Mouse (Mus musculus): ENCODE measurements around the gene Psme3.
A peak's percentile ranks its signal among the peaks of the same experiment; 100 is the strongest.

The Psme3 gene

DNA sequence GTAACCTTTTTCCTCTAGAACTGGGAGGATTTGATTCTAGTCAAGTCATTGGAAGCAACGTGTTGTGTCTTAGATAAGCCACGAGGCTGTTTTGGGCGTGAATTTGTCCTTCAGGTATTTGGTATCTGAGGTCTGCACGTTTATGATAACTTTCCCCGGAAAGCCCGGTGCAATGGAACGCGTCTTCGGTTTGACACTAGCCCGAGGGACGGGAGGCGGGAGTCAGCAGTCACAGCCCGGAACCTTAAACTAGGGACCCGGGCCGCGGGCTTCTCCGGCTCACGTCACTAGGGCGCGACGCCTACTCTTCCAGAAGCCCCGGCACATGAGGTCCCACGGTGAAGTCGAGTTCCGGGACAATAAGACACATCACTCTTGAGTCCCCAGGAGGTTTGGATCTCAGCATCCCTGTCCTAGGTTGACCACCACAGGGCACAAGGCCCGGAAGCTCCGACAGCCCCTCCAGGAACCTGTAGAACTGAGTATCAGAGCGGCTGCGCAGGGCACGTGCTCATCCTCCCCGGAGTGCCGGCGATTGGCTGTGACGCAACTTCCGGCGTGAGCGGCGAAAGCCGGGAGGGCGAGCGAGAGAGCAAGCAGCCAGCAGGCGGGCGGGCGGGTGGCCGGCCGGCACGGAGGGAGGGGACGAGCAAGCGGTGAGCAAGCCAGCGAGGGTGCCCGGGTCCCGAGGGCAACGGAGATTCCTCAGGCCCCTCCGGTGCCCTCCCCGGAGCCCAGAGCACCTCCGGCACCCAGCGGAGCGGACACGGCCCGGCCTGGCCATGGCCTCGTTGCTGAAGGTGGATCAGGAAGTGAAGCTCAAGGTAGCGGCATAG lies at the start of gene Psme3:
Psme3 (plus strand) TSS at position 549 of the 836 bp plus-strand sequence.
- peak; percentile 96 for DNase-seq (ENCODE audit: low read depth)

GRCm38 (mm10) chr11:101269577-101270116 lies 46.4 kb upstream of the Psme3 start:
- DNase-seq (ENCODE audit: low read depth) = no peak

DNA sequence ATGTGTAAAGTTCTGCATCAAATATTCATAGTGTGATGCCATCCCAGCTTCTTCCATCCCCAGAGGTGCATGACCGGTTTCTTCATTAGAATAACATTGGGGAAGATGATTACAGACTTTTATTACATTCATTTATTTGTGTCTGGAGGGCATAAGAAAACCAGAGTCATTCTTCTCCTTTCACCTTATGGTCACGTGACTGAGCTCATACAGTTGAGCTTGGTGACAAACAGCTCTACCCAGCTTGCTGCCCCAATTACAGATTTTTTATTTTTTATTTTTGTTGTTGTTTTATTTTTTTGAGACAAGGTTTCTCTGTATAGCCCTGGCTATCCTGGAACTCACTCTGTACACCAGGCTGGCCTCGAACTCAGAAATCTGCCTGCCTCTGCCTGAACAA lies 43.6 kb upstream of the Psme3 start:
- no peak for DNase-seq (ENCODE audit: low read depth)

DNA sequence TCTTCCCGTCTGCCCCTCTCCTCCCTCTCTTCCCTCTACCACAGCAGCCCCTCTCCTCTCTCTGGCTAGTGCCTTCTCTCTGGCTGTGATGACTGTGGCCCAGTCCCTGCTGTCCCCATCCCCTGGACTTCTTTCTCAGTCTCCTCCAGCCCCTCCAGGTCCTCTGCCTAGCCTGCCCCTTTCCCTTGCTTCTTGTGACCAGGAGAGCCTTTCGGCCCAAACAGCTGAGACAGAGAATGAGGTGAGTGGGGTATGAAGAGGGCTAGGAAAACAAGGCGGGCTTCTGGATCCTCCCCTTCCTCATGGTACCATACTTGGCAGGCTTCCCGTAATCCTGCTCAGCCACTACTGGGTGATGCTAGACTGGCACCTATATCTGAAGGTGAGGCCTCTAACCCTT lies 40.7 kb upstream of the Psme3 start:
- DNase-seq (ENCODE audit: low read depth) = no peak

- DNase-seq (ENCODE audit: low read depth) = no peak
These were observed 39.5 kb upstream of the Psme3 start for GRCm38 (mm10) chr11:101276319-101277070.

DNA sequence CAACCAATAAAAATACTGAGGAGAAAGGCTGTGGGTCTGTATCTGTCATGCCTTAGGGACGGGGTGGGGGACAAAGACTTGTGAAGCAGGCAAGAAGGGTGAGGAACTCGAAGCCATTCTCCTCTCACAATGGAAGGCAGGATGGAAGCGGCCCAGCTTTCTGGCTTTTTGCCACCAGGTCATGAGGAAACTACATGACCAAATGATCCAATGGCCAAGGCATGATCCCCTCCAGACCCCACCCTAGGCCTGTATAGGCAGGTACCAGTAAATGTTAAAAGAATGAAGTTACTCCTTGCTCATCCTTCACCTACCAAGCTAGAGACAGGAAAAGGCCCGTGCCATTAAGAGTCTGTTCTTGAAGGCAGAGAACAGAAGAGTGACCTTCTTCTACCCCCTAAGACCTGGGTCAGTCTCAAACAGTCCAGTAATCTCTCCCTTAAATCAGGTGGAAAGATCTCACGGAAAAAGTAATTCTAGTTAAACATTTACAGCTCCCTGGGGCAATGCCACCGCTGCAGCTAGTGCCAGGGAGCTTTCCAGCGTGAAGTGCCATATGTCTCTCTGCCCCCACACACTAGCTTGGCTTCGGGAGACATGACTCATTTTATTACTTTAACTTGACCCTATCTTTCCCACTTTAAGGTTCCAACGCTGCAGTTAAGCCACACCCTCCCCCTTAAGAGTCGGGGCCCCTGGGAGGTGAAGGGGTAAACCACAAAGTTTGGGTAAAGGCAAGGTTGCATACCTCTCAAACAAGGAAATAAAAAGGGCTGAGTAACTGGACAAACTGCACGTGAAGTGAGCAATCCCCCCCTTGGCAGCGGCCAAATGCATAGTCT lies 38.4 kb upstream of the Psme3 start:
- DNase-seq (ENCODE audit: low read depth) = peak; percentile 36

DNA sequence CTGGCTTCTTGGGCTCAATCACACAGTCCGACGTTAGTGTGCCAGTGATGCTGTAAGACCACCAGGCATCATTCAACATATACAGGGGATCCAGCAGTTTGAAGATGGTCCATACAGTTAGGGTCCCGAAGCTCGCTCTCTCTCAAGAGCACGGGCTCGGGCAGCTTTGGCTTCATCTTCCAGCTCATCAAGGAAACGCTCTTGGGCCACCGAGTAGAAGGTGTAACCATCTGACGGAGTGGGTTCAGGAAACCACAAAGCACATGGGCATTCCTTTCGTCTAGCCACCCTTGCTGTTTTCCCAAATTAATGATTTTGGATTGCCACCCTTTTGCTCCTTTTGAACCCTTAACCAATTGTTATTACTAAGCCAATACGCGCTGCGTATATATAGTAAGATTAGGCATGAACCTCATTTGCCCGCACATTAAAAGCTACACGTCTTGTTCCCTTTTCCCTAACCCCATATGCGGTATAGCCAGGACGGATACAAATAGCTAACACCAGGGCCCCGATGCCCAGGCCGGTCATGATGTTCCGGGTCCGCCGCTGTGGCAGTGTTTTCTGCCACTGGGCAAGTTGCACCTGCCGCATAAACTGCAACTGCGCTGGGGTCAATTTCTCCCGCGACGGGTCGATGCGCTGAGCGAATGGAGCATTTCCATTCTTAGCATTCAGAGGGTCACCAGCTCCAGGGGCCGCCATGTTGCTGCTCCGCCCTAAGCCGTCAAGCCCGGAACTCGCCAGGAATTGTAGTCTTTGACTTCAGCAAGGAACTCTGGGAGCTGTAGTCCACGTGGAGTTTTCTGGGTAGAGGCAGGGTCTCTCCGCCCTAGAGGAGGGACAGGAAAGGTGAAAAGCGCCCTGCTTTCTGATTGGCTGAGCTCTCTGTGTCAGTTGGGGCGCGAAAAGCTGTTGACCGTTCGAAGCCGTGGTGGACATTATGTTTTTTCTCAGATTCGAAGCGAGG lies 37.5 kb upstream of the Psme3 start, which contains the start of the genes Cntd1 and Coa3:
Cntd1 (plus strand) TSS at position 790 of the 970 bp plus-strand sequence.
Coa3 (minus strand) TSS at position 892 of the 970 bp plus-strand sequence.
- peak; percentile 90 for DNase-seq (ENCODE audit: low read depth)

DNA sequence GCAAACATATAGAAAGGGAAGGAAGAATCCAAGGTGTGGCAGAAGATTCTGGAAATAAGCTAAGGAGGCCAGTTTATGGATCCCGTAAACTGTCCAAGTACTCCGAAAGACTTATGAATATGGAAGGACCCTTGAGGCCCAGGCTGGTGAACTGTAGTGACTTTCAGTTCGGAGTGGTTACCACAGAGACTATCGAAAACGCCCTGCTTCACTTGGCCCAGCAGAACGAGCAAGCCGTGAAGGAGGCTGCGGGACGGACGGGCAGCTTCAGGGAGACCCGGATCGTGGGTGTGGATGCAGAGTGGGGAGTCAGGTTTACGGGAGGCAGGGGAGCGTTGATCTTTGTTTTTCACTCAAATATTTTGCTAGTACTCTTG lies 36.8 kb upstream of the Psme3 start:
- no peak for DNase-seq (ENCODE audit: low read depth)

GRCm38 (mm10) chr11:101280837-101281236 lies 35.2 kb upstream of the Psme3 start:
- no peak for DNase-seq (ENCODE audit: low read depth)

GRCm38 (mm10) chr11:101282896-101283295 lies 33.1 kb upstream of the Psme3 start:
- no peak for DNase-seq (ENCODE audit: low read depth)

DNA sequence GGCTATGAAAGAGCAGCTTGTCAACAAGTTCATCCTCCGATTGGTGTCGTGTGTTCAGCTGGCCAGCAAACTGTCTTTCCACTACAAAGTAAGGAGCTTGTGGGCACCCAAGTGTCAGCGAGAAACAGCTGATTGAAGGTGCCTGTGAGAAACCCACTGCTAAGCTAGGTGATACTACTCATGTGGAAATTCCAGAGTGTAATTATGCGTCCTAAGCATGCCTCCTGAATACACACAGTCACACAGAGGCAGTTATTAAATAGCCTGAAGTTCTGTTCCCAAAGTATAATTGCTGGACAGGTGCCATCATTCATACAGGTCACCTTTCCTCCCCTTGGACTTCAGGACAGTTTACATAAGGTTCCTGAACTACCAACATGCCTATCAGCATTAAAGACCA lies 32.2 kb upstream of the Psme3 start:
- no peak for DNase-seq (ENCODE audit: low read depth)

GRCm38 (mm10) chr11:101287306-101287705 lies 28.7 kb upstream of the Psme3 start:
- DNase-seq (ENCODE audit: low read depth) = no peak

DNA sequence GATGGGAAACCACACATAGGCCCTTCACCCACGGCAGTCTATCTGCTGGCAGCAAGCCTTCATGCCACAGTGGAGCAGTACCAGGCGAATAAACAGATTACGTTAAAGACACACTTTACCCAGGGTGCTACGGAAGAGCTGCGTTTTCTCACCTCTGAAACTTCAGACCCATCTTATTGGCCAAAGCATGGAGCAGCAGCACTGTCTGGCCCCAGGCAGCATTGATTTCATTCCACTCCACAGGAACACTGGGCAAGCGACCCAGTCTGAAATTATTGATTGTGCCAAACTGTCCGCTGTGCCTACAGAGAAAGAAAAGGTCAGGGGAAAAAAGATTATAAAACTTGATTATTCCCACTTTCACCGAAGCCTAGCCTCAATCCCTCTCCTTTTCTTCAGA lies 24.8 kb upstream of the Psme3 start:
- no peak for DNase-seq (ENCODE audit: low read depth)

- no peak for DNase-seq (ENCODE audit: low read depth)
These were observed 20.8 kb upstream of the Psme3 start for GRCm38 (mm10) chr11:101295191-101295590.

- DNase-seq (ENCODE audit: low read depth) = peak; percentile 50
These were observed 15.1 kb upstream of the Psme3 start for GRCm38 (mm10) chr11:101300881-101301280.

- no peak for DNase-seq (ENCODE audit: low read depth)
These were observed 14.6 kb upstream of the Psme3 start for GRCm38 (mm10) chr11:101301299-101302003.

- peak; percentile 97 for DNase-seq (ENCODE audit: low read depth)
These were observed 13.8 kb upstream of the Psme3 start, which contains the start of gene Becn1 for GRCm38 (mm10) chr11:101302004-101302798. Gene Becn1 (minus strand): TSS chr11:101302286.

DNA sequence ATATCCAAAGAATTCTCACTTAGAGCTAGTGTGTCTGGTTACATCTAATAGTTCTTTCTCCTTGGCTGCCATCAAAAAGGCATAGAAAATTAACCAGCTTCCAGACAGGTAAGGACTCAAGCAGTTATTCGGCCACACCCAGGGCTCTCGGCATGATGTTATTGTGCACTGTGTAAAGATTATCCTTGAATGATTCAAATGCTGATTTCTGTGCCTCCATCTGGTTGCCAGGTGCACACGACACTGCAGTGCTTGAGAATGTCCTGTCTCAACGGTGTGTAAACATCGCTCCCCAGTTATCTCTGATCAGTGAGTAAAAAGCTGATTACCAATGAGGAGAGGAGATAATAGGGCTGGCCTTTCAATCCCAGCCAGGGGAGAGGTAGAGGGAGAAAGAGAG lies 8.3 kb upstream of the Psme3 start:
- DNase-seq (ENCODE audit: low read depth) = no peak

- DNase-seq (ENCODE audit: low read depth) = no peak
These were observed 4.9 kb upstream of the Psme3 start for GRCm38 (mm10) chr11:101311083-101311482.
